Mouse (Mus musculus) cerebellum, adult (tissue): ENCODE measurements at regions not wholly inside any gene's neighbourhood (a gene's known extent, or its start where the extent isn't known, plus 50 kb on each side); places are given as distances from the start of the nearest gene placed in this dataset.

Experiments used
- ATAC-seq: cut with Nextera tagmentation; 2 replicates; pipeline ENCODE4 v1.9.2; 2017; ENCODE audit warnings: mild to moderate bottlenecking, moderate library complexity, mixed read lengths; ENCODE audit not compliant: insufficient number of reproducible peaks, low FRiP score, low TSS enrichment

DNA sequence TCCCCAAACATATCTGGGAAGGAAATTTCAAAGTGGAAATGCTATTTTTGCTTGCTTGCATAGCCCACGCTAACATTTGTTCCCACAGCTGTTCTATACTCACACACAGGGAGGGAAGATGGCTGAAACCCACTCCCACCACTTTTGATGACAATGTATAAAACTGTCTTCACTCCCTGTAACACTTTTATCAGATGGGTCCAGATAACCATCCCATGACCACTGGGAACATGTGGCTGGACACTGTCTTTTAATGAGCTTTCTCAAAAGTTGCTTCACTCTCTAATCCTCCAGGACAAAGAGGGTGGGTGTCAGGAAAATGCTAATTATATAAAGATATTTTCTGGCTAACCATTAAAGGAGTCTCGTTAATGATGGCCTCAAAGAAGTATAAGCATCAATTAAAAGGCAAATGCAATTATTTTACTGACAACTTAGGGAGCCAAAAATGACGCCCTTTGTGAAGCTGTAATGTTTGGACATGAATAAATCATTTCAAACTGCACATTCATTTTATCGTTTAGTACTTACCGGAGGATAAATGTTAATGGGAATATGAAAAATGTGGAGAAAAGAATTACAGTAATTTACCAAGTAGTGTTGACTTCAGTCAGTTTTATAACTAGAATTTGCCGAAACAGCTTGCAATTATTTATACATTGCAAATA lies 210.8 kb upstream of the Slc39a10 start:
- ATAC-seq, result no peak

DNA sequence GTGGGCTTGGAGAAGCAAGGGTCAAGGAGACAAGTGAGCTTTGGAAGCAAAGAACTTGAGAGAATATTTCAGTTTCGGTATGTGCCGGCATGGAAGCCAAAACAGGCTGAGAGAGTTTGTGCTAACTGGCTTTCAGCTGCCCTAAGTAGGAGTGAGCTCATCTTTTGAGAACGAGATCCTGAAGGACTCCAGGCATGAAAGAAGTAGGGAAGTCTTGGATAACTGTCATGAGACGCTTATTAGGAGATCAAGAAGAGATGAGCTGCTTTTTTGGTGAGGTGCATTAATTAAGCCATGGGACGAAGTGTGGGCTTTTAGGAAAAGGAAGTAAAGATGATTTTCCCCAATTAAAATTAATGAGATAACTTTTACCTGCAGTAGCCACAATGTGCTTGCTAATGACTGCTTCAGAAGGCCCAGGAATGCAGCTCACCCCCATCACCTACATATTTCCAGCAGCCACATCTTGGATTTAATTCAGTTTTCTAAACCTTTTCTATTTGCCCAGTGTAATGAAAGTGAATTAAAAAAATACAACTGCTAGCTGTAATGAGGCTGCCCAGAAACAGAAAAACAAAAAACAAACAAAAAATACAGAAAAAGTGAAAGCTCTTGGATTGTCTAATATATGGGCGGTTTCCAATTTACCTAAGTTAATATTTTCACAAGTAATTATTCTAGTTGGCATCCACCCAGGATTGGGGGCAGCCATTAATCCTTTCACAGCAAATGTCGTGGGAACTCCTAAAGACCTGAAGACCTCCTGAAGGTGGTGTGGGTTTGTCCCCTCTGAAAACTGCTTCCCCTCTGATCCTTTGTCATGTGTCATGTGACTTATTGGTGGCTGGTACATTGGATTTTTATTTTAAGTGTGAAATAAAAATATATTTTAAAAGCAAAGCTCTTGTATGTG lies 204.7 kb upstream of the Slc39a10 start:
- no peak for ATAC-seq

DNA sequence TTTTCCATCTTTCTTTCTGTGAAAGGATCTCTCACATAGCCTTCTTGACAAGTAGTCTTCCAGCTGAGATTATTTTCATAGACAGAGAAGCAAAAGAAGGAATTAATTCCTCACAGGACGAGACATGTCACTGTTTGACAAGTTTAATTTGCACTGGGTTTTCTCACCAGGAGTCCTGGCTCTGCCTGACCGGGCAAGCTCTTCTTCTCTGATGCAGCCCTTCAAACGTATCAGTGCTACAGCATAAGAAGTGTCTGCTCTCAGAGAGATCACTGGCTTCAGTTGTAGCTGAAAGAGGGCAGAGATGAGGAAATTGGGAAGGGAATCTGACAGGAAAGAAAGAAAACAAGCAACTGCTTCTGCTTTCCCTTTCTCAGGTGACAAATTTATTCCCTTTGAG lies 201.8 kb upstream of the Slc39a10 start:
- no peak for ATAC-seq

DNA sequence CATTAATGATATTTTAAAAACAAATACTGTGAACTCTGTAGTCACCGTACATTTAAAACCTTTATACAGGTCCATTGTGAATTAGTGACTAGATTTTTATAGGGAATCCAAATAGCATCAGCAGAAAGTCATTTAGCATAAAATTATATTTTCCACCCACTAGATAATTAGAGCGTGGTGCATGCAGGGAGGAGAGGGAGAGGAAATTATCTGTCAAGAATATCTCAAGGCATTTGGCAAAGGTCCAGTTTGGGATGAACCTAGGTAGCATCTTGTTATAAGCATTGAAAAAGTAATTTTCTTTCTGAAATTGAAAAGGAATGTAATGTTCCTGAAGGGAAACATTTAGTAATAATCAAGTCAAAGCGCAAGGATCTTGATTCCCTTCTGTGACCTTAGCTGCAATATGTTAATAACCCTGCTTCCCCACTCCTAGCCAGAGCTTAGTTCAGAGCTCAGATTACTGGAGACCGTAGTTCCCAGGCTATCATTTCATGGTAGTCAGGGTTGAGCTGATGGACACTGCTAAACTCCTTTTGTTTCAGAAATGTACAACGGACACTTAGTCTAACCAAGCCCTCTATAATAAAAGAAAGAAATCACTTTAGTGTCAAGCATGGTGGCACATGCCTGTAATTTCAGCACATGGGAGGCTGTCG lies 200.8 kb upstream of the Slc39a10 start:
- ATAC-seq, result no peak

DNA sequence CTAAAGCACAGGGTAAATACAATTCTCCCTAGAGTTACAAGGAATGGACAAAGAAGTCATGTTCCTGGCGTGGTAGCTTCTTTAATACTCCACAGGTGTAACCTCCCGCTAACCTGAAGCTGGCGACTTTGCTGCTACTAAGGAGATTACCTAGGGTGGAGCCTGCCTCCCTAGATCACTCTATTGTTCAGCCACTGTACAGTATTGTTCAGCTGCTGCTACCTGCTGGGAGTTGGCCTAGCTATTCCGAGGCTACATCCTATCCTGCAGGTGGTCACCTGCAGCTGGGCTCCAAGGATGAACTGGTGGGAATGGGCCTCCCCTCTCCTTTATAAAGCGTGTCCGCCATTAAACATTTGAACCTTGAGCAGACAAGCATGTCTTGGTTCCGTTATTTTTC lies 183.8 kb upstream of the Slc39a10 start:
- no peak for ATAC-seq

DNA sequence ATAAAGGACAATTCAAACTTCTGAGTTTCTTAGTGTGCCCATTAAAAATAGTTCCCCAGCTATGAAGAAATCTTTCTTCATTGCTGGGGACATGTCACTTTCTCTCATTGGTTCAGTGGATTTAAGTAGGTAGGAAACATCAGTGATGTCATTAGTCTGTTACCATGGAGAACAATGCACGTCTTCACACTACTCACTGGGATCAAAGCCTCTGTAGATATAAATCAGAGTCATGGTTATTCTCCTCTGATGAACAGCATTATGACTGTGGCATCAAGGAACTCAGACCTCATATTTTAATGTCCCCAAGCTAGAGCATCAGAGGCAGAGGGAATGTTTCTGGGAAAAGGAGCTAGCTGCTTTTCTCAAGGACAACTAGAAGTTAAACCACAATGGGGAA lies 165.5 kb upstream of the Slc39a10 start:
- no peak for ATAC-seq

DNA sequence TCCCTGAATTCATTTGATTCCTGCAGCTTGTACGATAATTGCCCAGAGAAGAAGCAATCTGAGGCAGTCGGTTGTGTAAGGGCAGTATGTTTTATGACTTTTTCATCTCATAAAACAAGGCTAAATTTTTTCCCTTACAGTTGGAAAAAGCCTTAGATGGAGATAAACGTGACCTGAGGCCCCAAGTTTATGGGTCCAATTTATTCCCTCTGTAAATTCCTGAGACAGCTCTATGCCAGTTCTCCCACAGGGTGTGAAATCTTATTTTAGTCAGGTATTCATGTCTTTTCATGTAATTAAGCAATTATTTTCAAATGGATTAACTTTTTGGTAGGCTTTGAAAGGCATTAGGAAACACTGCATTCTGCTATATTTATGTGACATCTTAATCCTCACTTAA lies 164.7 kb upstream of the Slc39a10 start:
- ATAC-seq, result no peak

DNA sequence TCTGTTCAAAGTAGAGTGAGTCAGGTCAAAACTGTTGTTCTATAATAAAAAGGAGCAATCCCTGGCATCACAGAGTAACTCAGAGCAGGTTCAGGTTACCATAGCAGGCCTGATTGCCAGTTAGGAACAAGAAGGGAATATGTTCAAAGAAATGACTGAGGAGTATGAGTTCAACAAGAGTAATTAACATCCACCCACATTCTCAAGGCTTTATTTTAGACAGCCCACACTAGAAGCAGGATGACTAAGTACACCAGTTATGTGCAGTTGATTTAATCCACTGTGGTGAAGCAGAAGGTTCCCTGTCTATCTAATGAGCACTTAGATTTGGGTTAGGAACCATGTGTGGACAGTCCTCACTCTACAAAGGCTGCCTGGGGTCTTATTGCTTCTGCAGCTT lies 158.5 kb upstream of the Slc39a10 start:
- no peak for ATAC-seq

DNA sequence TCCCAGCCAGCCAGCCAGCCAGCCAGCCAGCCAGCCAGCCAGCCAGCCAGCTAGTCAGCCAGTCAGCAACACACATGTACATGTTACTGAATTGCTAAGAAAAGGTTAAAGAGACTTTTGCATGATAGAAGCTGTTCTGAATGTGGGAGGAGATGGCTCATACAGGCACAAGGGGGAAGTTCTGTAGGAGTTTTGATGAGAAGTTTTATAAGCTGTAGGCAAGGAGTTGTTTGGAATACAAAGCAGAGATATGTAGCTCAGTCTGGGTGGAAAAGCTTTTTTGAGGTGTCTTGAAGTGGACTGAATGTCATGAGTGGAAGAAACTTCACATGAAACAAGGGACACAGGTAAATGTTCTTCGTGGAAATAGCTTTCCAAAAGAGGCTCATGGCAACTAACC lies 157.8 kb upstream of the Slc39a10 start:
- ATAC-seq, result no peak

DNA sequence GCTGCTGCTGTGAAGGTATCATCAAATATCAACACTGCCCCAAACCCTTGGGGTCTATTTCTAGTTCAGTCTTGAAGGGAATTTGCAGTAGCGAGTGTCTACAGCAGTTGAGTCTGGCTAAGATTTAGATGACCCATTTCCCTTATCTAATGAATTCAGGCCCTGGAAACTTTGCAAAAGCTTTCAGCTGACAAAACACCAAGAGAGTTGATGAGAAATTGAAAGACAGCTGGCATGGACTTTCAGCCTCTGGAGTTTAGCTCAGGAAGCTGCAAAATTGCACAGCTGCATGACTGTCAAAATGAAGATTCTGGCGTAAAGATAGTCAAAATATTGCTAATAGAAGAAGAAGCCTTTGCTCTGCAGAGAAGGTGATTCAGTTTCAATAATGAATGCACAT lies 144.9 kb upstream of the Slc39a10 start:
- no peak for ATAC-seq

DNA sequence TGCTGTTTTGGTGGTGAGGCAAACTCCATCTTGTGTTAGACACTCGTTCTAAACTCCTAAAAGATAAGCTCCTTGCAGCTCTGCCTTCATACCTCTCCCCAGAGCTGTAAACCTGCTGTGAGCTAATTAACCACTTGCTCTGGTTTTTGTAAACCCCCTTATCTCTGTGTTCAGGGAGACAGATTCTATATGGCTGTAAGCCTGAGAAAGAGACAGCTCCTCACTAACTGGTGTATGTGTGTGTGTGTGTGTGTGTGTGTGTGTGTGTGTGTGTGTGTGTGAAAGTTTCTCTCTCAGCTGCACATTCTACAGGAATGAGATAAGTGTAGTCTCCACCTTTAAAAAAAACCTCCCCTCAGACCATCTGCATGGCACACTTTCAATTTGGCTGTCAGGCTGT lies 126.7 kb upstream of the Slc39a10 start:
- ATAC-seq, result no peak

DNA sequence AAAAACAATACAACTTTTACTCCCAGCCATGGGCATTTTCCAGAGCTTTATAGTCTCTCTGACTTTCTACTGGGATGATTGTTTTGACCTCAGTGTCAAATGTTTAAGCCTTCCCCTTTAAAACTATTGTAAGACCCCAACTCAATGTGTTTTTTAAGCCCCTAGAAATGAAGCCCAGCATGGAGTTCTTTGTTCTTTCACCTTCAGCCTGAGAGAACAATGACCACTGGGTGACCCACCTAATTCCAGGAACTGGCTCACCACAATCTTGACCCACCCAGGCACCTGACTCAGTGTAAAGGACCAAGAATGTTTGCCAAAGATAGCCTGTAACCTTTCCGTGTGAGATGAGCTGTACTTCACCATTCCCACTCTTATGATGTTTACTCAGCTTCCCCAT lies 121.9 kb upstream of the Slc39a10 start:
- no peak for ATAC-seq

DNA sequence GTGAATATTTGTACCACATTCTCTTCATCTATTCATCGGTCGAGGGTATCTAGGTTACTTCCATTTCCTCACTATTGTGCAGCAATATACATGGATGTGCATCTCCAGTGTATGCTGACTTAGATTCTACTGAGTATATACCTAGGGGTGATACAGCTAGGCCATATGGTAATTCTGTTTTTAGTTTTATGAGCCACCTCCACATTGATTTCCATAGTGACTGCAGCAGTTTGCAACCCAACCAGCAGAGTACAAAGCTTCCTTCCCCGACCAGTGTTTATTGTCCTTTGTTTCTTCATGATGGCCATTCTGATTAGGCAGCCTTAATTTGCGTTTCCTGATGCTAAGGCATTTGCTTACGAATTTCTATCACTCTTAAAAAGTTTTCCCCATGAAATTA lies 111.1 kb upstream of the Slc39a10 start:
- ATAC-seq, result no peak

DNA sequence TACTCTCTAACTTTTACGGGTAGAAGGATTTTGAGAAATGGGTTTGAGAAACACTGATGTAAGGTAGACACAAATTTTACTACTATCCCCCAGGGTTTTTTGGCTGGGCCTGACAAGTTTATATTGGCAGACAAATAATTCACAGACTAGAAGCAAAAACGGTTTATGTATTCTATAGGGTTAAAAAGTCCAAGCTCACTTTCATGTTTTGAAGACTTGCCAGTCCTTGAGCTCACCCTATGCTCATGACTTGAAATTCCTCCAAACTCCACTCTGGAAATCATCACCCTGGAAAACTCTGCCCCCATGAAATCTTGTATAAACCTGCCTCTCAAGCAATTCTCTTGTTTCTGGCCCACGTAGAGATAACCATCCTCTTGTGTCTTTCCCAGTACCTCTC lies 106.7 kb upstream of the Slc39a10 start:
- no peak for ATAC-seq

DNA sequence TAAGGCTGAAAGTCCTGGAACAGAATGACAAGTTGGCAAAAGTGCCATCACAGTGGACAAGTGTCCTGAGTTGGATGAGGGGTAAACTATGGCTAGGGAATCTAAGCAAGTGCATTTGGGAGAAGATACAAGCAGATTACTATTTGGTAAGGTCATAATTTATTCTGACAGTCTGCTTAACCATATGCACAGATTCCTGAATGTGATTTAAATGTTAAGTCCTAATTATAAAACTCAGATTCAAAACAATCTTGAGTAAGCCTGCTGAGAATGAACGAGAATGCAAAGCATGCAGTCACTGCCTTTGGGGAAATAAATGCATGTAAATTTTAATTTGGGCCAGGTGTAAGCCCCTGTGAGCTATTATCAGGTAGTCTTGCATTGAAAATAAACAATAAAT lies 93.3 kb upstream of the Slc39a10 start:
- ATAC-seq, result no peak

DNA sequence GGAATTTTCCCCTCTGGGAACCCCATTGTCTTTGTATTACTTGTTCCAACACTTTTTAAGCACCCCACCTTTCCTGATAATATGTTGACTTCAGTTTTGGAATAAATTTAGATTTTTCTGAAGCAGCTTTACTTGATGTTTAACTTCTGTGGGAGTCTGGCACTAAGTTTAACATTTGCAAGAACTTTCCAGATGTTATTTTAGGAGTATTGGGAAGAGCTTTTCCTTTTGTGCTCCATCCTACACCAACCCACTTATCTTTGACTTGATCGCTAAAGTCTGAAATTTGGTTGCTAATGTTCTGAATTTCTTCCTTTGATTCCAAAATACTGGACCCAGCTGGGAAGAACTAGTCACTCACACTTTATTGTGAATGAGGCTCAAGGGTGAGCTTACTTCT lies 90.4 kb upstream of the Slc39a10 start:
- no peak for ATAC-seq

DNA sequence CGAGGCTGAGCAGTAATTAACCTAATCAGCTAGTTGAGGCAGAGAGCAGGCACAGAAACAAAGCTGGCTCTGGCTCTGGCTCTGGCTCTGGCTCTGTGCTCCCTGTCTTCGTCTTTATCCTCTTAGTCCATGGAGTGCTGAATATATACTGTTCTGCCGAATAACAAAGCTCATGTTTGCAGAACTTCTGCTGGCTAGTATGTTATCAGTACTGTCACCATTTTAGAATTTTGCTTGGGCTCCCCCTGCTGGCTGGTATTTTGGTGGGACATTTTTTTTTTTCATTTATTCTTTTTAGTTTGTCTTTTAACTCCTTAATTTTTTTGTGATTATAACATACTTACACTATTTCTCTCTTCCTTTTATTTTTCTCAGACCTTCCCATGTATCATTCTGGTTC lies 77.8 kb upstream of the Slc39a10 start:
- ATAC-seq, result 0 out of 2 replicates have a peak, but pooled peaks have one; percentile 31

DNA sequence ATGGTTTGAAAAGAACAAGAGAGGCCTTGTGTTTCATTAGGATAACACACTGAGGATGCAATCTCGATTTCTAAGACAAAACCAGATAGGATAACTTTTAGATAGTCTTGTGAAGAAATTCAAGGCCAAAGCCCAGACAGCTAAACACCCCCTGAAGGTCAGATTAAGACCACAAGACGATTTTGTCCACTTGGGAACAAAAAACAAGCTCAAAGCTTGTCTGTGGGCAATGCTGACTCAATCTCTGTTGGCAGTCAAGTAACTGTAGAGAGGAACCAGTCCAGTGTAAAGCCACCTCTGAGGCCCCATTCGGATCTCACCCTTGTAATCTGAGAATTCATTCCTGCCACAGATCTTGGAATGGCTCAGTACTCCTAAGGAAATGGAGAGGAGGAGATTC lies 75.7 kb upstream of the Slc39a10 start:
- no peak for ATAC-seq

DNA sequence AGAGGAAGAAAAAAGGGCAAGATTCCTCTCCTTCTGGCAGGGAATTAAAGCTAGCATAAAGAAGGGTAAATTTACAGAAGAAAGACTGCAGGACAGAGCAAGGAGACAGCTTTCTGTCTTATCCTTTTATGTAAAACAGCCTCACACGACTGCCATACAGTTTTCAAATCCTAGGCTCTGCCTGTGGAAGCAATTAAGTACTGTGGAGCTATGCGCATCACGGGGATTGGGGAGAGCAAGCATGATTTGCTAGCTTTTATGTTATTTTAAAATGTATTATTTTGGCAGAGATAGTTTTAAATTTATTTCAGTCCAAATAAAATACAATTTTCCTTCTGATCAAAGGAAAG lies 74.2 kb upstream of the Slc39a10 start:
- ATAC-seq, result no peak

DNA sequence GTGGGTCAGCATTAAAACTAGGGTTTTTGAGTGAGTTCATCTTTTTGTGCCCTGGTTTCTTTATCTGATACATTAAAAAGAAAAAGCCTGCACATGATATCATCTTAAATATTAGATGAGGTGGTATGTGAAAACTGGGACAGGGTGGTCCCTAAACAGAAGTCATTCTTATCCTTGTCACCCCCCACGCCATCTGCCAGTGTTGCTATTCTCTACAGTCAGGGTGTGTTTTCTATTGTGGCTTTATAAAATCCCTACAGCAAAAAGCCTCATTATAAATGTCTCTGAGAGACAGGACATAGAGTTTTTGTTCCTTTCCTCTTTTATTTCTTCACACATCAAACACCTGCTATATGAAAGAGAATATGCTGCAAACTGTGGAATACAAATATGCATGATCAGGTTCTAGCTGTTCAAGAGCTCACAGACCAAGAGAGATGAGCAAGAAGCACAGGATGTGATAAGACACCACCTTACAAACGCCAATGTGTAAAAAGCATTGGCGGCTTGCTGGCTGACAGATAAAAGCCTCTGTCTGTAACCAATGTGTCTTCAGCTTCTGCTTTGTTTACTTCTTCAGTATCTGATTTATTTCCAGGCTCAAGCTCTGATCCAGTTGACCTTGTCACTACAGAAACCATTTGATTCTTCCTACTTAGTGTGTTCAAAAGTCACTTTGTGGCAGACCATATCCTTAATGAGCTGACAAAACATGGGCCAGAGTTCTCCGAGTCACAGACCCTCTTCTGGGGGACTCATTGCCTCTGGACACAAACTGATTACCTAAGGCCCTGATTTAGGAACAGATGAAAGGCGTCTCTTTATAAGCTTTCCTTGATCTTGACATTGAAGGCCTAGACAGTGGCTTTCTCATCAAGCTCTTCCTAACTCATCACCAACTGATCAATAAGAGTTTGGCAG lies 73.6 kb upstream of the Slc39a10 start:
- ATAC-seq, result no peak
